Mouse (Mus musculus): Measurements from ENCODE around the gene Gm609. TPM values are rescaled to one million over a fixed set of nuclear protein-coding genes. Genes with fewer than 3 reads are reported as not detected.
"Not testable (repeated sequence)": the region's sequence is repeated elsewhere in the genome, so short reads cannot be mapped to it uniquely, and the experiment has no call there.

Gm609 gene
- polyA plus RNA-seq, 2 experiments = 0.03 TPM; not detected in 1

- 20% methylated on average over 5 of the region's 5 CpGs for WGBS (ENCODE audit: insufficient replicate concordance)
- H3K27me3 ChIP-seq (ENCODE audit: control insufficient read depth, insufficient read depth, low read length) = no peaks in the 10 kb centered on the region
- H3K36me3 ChIP-seq (replicated peaks; ENCODE audit: control insufficient read depth, insufficient read depth, low read depth) = no peaks in the 10 kb centered on the region
- no peaks in the 10 kb centered on the region for H3K4me1 ChIP-seq (replicated peaks; ENCODE audit: control insufficient read depth in 2 of 2, insufficient read depth in 2 of 2, low read length in 1 of 2)
- H3K9me3 ChIP-seq (ENCODE audit: control insufficient read depth, low read length) = no peaks in the 10 kb centered on the region
- no peak for TF ChIP-seq CTCF (IDR thresholded peaks at IDR 0.05; ENCODE audit: low read depth)
- TF ChIP-seq EP300 (IDR thresholded peaks at IDR 0.05; ENCODE audit: low read depth) = no peak
- H3K9ac ChIP-seq (replicated peaks) = no peak overlapping the region
- H3K4me3 ChIP-seq (ENCODE audit: insufficient read depth in 1 of 2, low read depth in 2 of 2, low read length in 2 of 2) = no peak overlapping the region
- no peak overlapping the region for H3K27ac ChIP-seq
- no peak overlapping the region for H3K4me2 ChIP-seq (ENCODE audit: low read depth)
- ATAC-seq (ENCODE audit: insufficient read depth) (no peak), DNase-seq (ENCODE audit: low read depth in 3 of 3, low spot score in 3 of 3) (no peak)
These were observed 32.8 kb upstream of the Gm609 start for GRCm38 (mm10) chr16:45525551-45525950.

GRCm38 (mm10) chr16:45495326-45495725, 2.6 kb upstream of the Gm609 start:
- Histone ChIP-seq H3K4me1 (replicated peaks; ENCODE audit: control insufficient read depth in 2 of 2, insufficient read depth in 2 of 2, low read length in 1 of 2) (no peaks in the 10 kb centered on the region), H3K4me2 (ENCODE audit: low read depth) (no peak overlapping the region), H3K36me3 (replicated peaks; ENCODE audit: control insufficient read depth, insufficient read depth, low read depth) (no peaks in the 10 kb centered on the region), H3K4me3 (ENCODE audit: insufficient read depth in 1 of 2, low read depth in 2 of 2, low read length in 2 of 2) (no peak overlapping the region), H3K27ac (no peak overlapping the region), H3K9me3 (ENCODE audit: control insufficient read depth, low read length) (no peaks in the 10 kb centered on the region), H3K9ac (replicated peaks) (no peak overlapping the region), H3K27me3 (ENCODE audit: control insufficient read depth, insufficient read depth, low read length) (no peaks in the 10 kb centered on the region)
- ATAC-seq (ENCODE audit: insufficient read depth) (no peak), DNase-seq (ENCODE audit: low read depth in 3 of 3, low spot score in 3 of 3) (no peak)
- WGBS (ENCODE audit: insufficient replicate concordance) = 47% methylated on average over 1 of the region's 1 CpGs
- TF ChIP-seq EP300 (IDR thresholded peaks at IDR 0.05; ENCODE audit: low read depth) = no peak
- no peak for TF ChIP-seq CTCF (IDR thresholded peaks at IDR 0.05; ENCODE audit: low read depth)

GRCm38 (mm10) chr16:45476991-45477390, 15.8 kb downstream of the Gm609 start:
- Histone ChIP-seq H3K27ac (no peak overlapping the region), H3K9ac (replicated peaks) (no peak overlapping the region), H3K27me3 (ENCODE audit: control insufficient read depth, insufficient read depth, low read length) (no peaks in the 10 kb centered on the region), H3K4me3 (ENCODE audit: insufficient read depth in 1 of 2, low read depth in 2 of 2, low read length in 2 of 2) (no peak overlapping the region), H3K4me1 (replicated peaks; ENCODE audit: control insufficient read depth in 2 of 2, insufficient read depth in 2 of 2, low read length in 1 of 2) (no peaks in the 10 kb centered on the region), H3K4me2 (ENCODE audit: low read depth) (no peak overlapping the region), H3K36me3 (replicated peaks; ENCODE audit: control insufficient read depth, insufficient read depth, low read depth) (no peaks in the 10 kb centered on the region), H3K9me3 (ENCODE audit: control insufficient read depth, low read length) (no peaks in the 10 kb centered on the region)
- ATAC-seq (ENCODE audit: insufficient read depth) (no peak), DNase-seq (ENCODE audit: low read depth in 3 of 3, low spot score in 3 of 3) (no peak)
- TF ChIP-seq EP300 (IDR thresholded peaks at IDR 0.05; ENCODE audit: low read depth) (no peak), CTCF (IDR thresholded peaks at IDR 0.05; ENCODE audit: low read depth) (no peak)

GRCm38 (mm10) chr16:45471836-45472235, 20.9 kb downstream of the Gm609 start:
- DNase-seq (ENCODE audit: low read depth in 3 of 3, low spot score in 3 of 3); ATAC-seq (ENCODE audit: insufficient read depth); H3K36me3 ChIP-seq (replicated peaks; ENCODE audit: control insufficient read depth, insufficient read depth, low read depth); H3K9ac ChIP-seq (replicated peaks); H3K27ac ChIP-seq; H3K4me1 ChIP-seq (replicated peaks; ENCODE audit: control insufficient read depth in 2 of 2, insufficient read depth in 2 of 2, low read length in 1 of 2); H3K4me2 ChIP-seq (ENCODE audit: low read depth); H3K9me3 ChIP-seq (ENCODE audit: control insufficient read depth, low read length); H3K27me3 ChIP-seq (ENCODE audit: control insufficient read depth, insufficient read depth, low read length); H3K4me3 ChIP-seq (ENCODE audit: insufficient read depth in 1 of 2, low read depth in 2 of 2, low read length in 2 of 2): not testable (repeated sequence)
- WGBS (ENCODE audit: insufficient replicate concordance) = 63% methylated on average over 3 of the region's 3 CpGs

GRCm38 (mm10) chr16:45454762-45455161, 38.0 kb downstream of the Gm609 start:
- TF ChIP-seq EP300 (IDR thresholded peaks at IDR 0.05; ENCODE audit: low read depth) (no peak), CTCF (IDR thresholded peaks at IDR 0.05; ENCODE audit: low read depth) (no peak)
- H3K4me3 ChIP-seq (ENCODE audit: insufficient read depth in 1 of 2, low read depth in 2 of 2, low read length in 2 of 2) = no peak overlapping the region
- H3K27ac ChIP-seq = no peak overlapping the region
- H3K4me2 ChIP-seq (ENCODE audit: low read depth) = no peak overlapping the region
- DNase-seq (ENCODE audit: low read depth in 3 of 3, low spot score in 3 of 3) = no peak
- H3K4me1 ChIP-seq (replicated peaks; ENCODE audit: control insufficient read depth in 2 of 2, insufficient read depth in 2 of 2, low read length in 1 of 2) = no peaks in the 10 kb centered on the region
- no peaks in the 10 kb centered on the region for H3K9me3 ChIP-seq (ENCODE audit: control insufficient read depth, low read length)
- ATAC-seq (ENCODE audit: insufficient read depth) = no peak
- H3K36me3 ChIP-seq (replicated peaks; ENCODE audit: control insufficient read depth, insufficient read depth, low read depth) = no peaks in the 10 kb centered on the region
- no peaks in the 10 kb centered on the region for H3K27me3 ChIP-seq (ENCODE audit: control insufficient read depth, insufficient read depth, low read length)
- no peak overlapping the region for H3K9ac ChIP-seq (replicated peaks)
